In genomic region chr1:182086759-182087158, GRCm38 (mm10) we compare ENCODE assay signal across 9 mouse cellular contexts. TPM values are rescaled to one million over a fixed set of nuclear protein-coding genes. Genes with fewer than 3 reads are reported as not detected.
DNase-seq lines count a peak whose midpoint lies in the region; ATAC-seq lines count a peak whose summit lies in the region.
"Had no signal": no experiment of that assay in that cellular context is flagged by ENCODE, and none has a peak within 500 bp of the region (broad histone marks: within the 10 kb centered on the region; RNA-seq: fewer than 3 reads in every experiment).

No protein-coding gene starts in this region.

- 0 out of 2 replicates have a peak overlapping the region, but pooled peaks have one; percentile 31 for H3K27ac ChIP-seq in hindbrain, embryonic 12.5 days
- H3K27ac ChIP-seq: liver, embryonic 12.5 days had no signal

- 23% methylated on average over 7 of the region's 7 CpGs for WGBS in hindbrain, embryonic 12.5 days

- no peak overlapping the region for H3K9ac ChIP-seq in hindbrain, embryonic 12.5 days
- H3K9ac ChIP-seq: liver, embryonic 12.5 days had no signal

- H3K4me3 ChIP-seq in hindbrain, embryonic 12.5 days: no peak overlapping the region
- H3K4me3 ChIP-seq: liver, embryonic 12.5 days had no signal

- no peak overlapping the region for H3K4me2 ChIP-seq in hindbrain, embryonic 12.5 days (replicated peaks)
- H3K4me2 ChIP-seq: liver, embryonic 12.5 days had no signal

- no peaks in the 10 kb centered on the region for H3K9me3 ChIP-seq in hindbrain, embryonic 12.5 days (replicated peaks)
- H3K9me3 ChIP-seq: liver, embryonic 12.5 days had no signal

- DNase-seq in heart, postnatal 4 days: peak; percentile 49
- DNase-seq in heart, adult 11 months: no peak
- DNase-seq in cerebellum, postnatal 14 days: peak; percentile 29 to 35
- DNase-seq in left cerebral cortex, postnatal 4 days: peak; percentile 69
- no peak for DNase-seq in ovary, postnatal 14 days (ENCODE audit: low spot score)

- no peaks in the 10 kb centered on the region for H3K27me3 ChIP-seq in hindbrain, embryonic 12.5 days
- H3K27me3 ChIP-seq: liver, embryonic 12.5 days had no signal

- intact Hi-C loops in left cerebral cortex, postnatal 4 days (cut with DNase I): loop anchor here (10.0 kb wide), 1 partner anchor 62 kb away; no protein-coding TSS in a partner anchor

- ATAC-seq in hindbrain, embryonic 12.5 days (ENCODE audit: low FRiP score): no peak; the same call in 1 of the 2 replicates
- no peak for ATAC-seq in megakaryocyte progenitor cell, adult 5-6 weeks (replicated peaks; ENCODE audit: poor library complexity)
- no peak for ATAC-seq in granulocyte monocyte progenitor cell, adult 5-6 weeks (replicated peaks; ENCODE audit: poor library complexity, severe bottlenecking)
- ATAC-seq: liver, embryonic 12.5 days had no signal

- no peaks in the 10 kb centered on the region for H3K36me3 ChIP-seq in hindbrain, embryonic 12.5 days
- H3K36me3 ChIP-seq: liver, embryonic 12.5 days had no signal

- peaks cover 47% of the 10 kb centered on the region for H3K4me1 ChIP-seq in hindbrain, embryonic 12.5 days

RNA-seq across cellular contexts. Expression of gene Srp9, which starts 37.8 kb away (rescaled TPM):
- 10 to 100 TPM; 48.7 to 50.8 TPM for total RNA-seq in heart, postnatal 4 days (2021)
- 158 and 167 TPM in 2 replicates for polyA plus RNA-seq in hindbrain, embryonic 12.5 days (2016; fragmentation: Nextera tagmentation; extraction: Ambion mirVana)
- total RNA-seq in left cerebral cortex, postnatal 4 days (2021): 10 to 100 TPM; 46.2 to 46.6 TPM
- 157 and 164 TPM in 2 replicates for total RNA-seq in megakaryocyte progenitor cell, adult 5-6 weeks (2015)
- 123 and 133 TPM in 2 replicates for total RNA-seq in megakaryocyte progenitor cell, adult 5-6 weeks (2017)
- total RNA-seq in granulocyte monocyte progenitor cell, adult 5-6 weeks (2014; fragmentation: Nextera tagmentation): 147 and 167 TPM in 2 replicates
- total RNA-seq in granulocyte monocyte progenitor cell, adult 5-6 weeks (2017): 168 and 203 TPM in 2 replicates

Comparison
In these comparisons a context has a peak if more than half of its experiments do, and no peak if none do; other contexts are left out.
1. DNase-seq: peak in heart, postnatal 4 days (single experiment), cerebellum, postnatal 14 days (2 of 2) and left cerebral cortex, postnatal 4 days (single experiment); none in heart, adult 11 months (single experiment) and ovary, postnatal 14 days (single experiment).